Mouse (Mus musculus) liver, embryonic 13.5 days (tissue): ENCODE data around the gene Vmn2r109. TPM values are rescaled to one million over a fixed set of nuclear protein-coding genes. Genes with fewer than 3 reads are reported as not detected.
"Not testable (repeated sequence)": the region's sequence is repeated elsewhere in the genome, so short reads cannot be mapped to it uniquely, and the experiment has no call there.

Experiments
- ATAC-seq: fragments of 200-750 bp; cut with Nextera tagmentation; 2 replicates; pipeline ENCODE4 v1.8.0; 2017; ENCODE audit warnings: low read depth, mild to moderate bottlenecking, moderate number of reproducible peaks, moderate library complexity
- DNase-seq: peaks from one replicate; pipeline ENCODE4 v3.0.0; 2022
- H3K27ac ChIP-seq: fragments of 300-500 bp; sonication (generic); 2 replicates; pipeline ENCODE4 v1.5.1; 2015; ENCODE audit warnings: moderate library complexity, mild to moderate bottlenecking, inconsistent platforms
- H3K27me3 ChIP-seq: fragments of 300-500 bp; sonication (generic); 2 replicates; pipeline ENCODE4 v1.6.1; 2015; ENCODE audit warnings: mild to moderate bottlenecking, inconsistent platforms
- H3K36me3 ChIP-seq: fragments of 300-500 bp; sonication (generic); 2 replicates; pipeline ENCODE4 v1.6.1; 2015; ENCODE audit warnings: mild to moderate bottlenecking, inconsistent platforms
- H3K4me1 ChIP-seq: fragments of 300-500 bp; sonication (generic); replicated peaks from 2 replicates; pipeline ENCODE4 v1.6.1; 2015; ENCODE audit warnings: inconsistent platforms
- H3K4me2 ChIP-seq: fragments of 300-500 bp; sonication (generic); 2 replicates; pipeline ENCODE4 v1.6.1; 2015; ENCODE audit warnings: inconsistent platforms, mild to moderate bottlenecking, moderate library complexity
- H3K4me3 ChIP-seq: fragments of 300-500 bp; sonication (generic); replicated peaks from 2 replicates; pipeline ENCODE4 v1.5.1; 2015; ENCODE audit warnings: mild to moderate bottlenecking, inconsistent platforms
- H3K9ac ChIP-seq: fragments of 300-500 bp; sonication (generic); 2 replicates; pipeline ENCODE4 v1.6.1; 2015; ENCODE audit warnings: mild to moderate bottlenecking, inconsistent platforms
- H3K9me3 ChIP-seq: fragments of 300-500 bp; sonication (generic); replicated peaks from 2 replicates; pipeline ENCODE4 v1.6.1; 2016; ENCODE audit warnings: inconsistent platforms
- WGBS: fragments of 180-500 bp; shearing (Covaris S2); methylation state at CpG from one replicate; pipeline ENCODE4 v1.1.7; 2015; ENCODE audit not compliant: insufficient replicate concordance; 5-methylcytosine and 5-hydroxymethylcytosine counted together
- polyA plus RNA-seq: library from polyadenylated mRNA; unstranded; fragments of >200 nt; fragmentation: Nextera tagmentation; extraction: Ambion mirVana; gene quantifications from 2 replicates; pipeline ENCODE4 v1.2.1, GENCODE M21; 2015

Vmn2r109 gene
- not detected in 2 replicates for polyA plus RNA-seq

- no peak for ATAC-seq
Observed at GRCm38 (mm10) chr17:20564656-20565055, at the start of gene Vmn2r109. Gene Vmn2r109, minus strand, starts transcription at chr17:20564756.

DNA sequence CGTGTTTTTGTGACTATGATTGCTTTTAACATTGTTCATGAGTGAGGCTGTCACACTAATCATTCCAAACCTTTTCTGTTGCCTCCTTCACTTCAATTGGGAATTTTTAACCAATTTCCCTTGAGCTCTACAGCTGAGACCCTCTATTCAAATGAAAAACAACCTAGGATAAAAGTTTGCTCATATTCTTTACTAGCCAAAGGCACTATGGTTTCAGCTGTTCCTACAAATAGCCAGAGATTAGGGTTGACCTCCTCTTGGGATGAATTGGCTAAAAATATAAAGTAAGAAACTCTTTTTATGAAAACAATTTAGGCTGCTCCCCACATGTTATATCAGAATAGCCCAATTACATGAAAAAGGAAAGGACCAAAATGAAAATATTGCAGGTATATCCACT lies 31.8 kb upstream of the Vmn2r109 start, which contains the start of gene Vmn2r110:
Vmn2r110 (minus strand) TSS at position 101 of the 400 bp plus-strand sequence.
- no peaks in the 10 kb centered on the region for H3K36me3 ChIP-seq
- H3K4me3 ChIP-seq: no peak within 1 kb of the TSS
- WGBS: 9% methylated on average over 1 of the region's 1 CpGs
- ATAC-seq (no peak), DNase-seq (no peak)
- no peaks in the 10 kb centered on the region for H3K27me3 ChIP-seq
- H3K4me1 ChIP-seq: no peaks in the 10 kb centered on the region
- H3K9ac ChIP-seq: no peak within 1 kb of the TSS
- H3K9me3 ChIP-seq: no peaks in the 10 kb centered on the region
- H3K4me2 ChIP-seq: no peak within 1 kb of the TSS
- no peak within 1 kb of the TSS for H3K27ac ChIP-seq

More at GRCm38 (mm10) chr17:20564656-20565055, at the start of gene Vmn2r109:
- H3K9ac ChIP-seq: no peak within 1 kb of the TSS
- H3K4me1 ChIP-seq: no peaks in the 10 kb centered on the region
- 80% methylated on average over 1 of the region's 1 CpGs for WGBS
- H3K36me3 ChIP-seq: no peaks in the 10 kb centered on the region
- no peak for DNase-seq
- no peak within 1 kb of the TSS for H3K4me3 ChIP-seq
- no peak within 1 kb of the TSS for H3K27ac ChIP-seq
- no peaks in the 10 kb centered on the region for H3K9me3 ChIP-seq
- no peaks in the 10 kb centered on the region for H3K27me3 ChIP-seq
- no peak within 1 kb of the TSS for H3K4me2 ChIP-seq

- not testable (repeated sequence) for H3K9ac ChIP-seq, H3K4me3 ChIP-seq, H3K4me2 ChIP-seq, H3K9me3 ChIP-seq, ATAC-seq, H3K27ac ChIP-seq, DNase-seq, H3K4me1 ChIP-seq, H3K36me3 ChIP-seq, H3K27me3 ChIP-seq
Observed at GRCm38 (mm10) chr17:20508247-20508646, 56.3 kb downstream of the Vmn2r109 start.

DNA sequence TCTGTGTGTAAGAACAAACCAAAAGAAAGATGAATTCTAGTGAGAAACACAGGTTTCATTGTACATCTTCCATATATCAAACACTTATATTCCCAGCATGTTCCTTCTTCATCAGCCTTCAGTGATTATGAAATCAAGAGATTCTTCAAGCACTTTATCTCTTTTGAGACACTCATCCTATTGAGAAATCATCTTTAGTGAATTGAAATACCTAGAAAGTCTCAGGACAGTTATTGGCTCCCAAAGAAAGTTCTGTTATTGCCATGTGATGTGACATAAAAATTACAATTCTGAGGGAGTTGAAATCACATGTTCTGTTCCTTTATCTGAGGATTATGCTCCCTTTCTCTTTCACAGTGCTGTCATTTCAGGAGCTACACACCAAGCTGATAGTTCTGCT lies 66.7 kb downstream of the Vmn2r109 start, which contains the start of gene Vmn1r225:
Vmn1r225 (plus strand) TSS at position 301 of the 400 bp plus-strand sequence.
- Histone ChIP-seq H3K9ac (no peak within 1 kb of the TSS), H3K4me1 (no peaks in the 10 kb centered on the region), H3K27ac (no peak within 1 kb of the TSS), H3K36me3 (no peaks in the 10 kb centered on the region), H3K27me3 (no peaks in the 10 kb centered on the region), H3K4me2 (no peak within 1 kb of the TSS), H3K9me3 (0 out of 2 replicates have a peak, but pooled peaks cover 3% of the 10 kb centered on the region), H3K4me3 (no peak within 1 kb of the TSS)
- ATAC-seq: no peak
- DNase-seq: no peak

Other genes starting within 250 kb of the Vmn2r109 start
- not detected in 2 replicates for gene Vmn2r107, start 219.5 kb downstream of the Vmn2r109 start, polyA plus RNA-seq
- gene Vmn1r224, start 150.6 kb downstream of the Vmn2r109 start, polyA plus RNA-seq: not detected in 2 replicates
- not detected in 2 replicates for gene Vmn2r108, start 83.4 kb downstream of the Vmn2r109 start, polyA plus RNA-seq
- not detected in 2 replicates for gene Vmn1r225, start 66.6 kb downstream of the Vmn2r109 start, polyA plus RNA-seq
- gene Vmn2r110, start 31.7 kb upstream of the Vmn2r109 start, polyA plus RNA-seq: 0.01 TPM in 1 of 2 replicates, not detected in the other
- gene Fpr-rs3, start 60.1 kb upstream of the Vmn2r109 start, polyA plus RNA-seq: not detected in 2 replicates
- not detected in 2 replicates for gene Vmn1r226, start 118.1 kb upstream of the Vmn2r109 start, polyA plus RNA-seq
- gene Vmn1r227, start 165.1 kb upstream of the Vmn2r109 start, polyA plus RNA-seq: not detected in 2 replicates
- gene Vmn1r228, start 221.4 kb upstream of the Vmn2r109 start, polyA plus RNA-seq: not detected in 2 replicates
- gene Vmn1r229, start 246.8 kb upstream of the Vmn2r109 start, polyA plus RNA-seq: not detected in 2 replicates